Mouse (Mus musculus): ENCODE data around the gene Fam83f. TPM values are rescaled to one million over a fixed set of nuclear protein-coding genes. Genes with fewer than 3 reads are reported as not detected.

Gene Fam83f
- polyA plus RNA-seq, 1 experiment, result 1.1 TPM

GRCm38 (mm10) chr15:80704267-80704666 is 32.6 kb downstream of the Fam83f start:
- peak; percentile 69 to 80 for DNase-seq (ENCODE audit: low read depth in 1 of 2, low spot score in 2 of 2)
- Histone ChIP-seq H3K27me3 (ENCODE audit: control insufficient read depth, insufficient read depth, low read length) (no peaks in the 10 kb centered on the region), H3K4me3 (ENCODE audit: extremely low read depth, insufficient read depth, insufficient read length) (no peak overlapping the region), H3K27ac (ENCODE audit: insufficient read depth, low read length) (no peak overlapping the region), H3K36me3 (ENCODE audit: control insufficient read depth, insufficient read depth, low read length) (no peaks in the 10 kb centered on the region), H3K4me1 (ENCODE audit: control insufficient read depth, insufficient read depth, insufficient read length) (0 out of 2 replicates have a peak, but pooled peaks cover 3% of the 10 kb centered on the region)
- TF ChIP-seq POLR2A (IDR thresholded peaks at IDR 0.05; ENCODE audit: low read depth, low read length) (no peak), CTCF (IDR thresholded peaks at IDR 0.05; ENCODE audit: extremely low read depth, insufficient read depth, insufficient read length, insufficient replicate concordance) (peak; percentile 96)
- 10% methylated on average over 7 of the region's 7 CpGs for WGBS

- Histone ChIP-seq H3K36me3 (ENCODE audit: control insufficient read depth, insufficient read depth, low read length) (no peaks in the 10 kb centered on the region), H3K4me3 (ENCODE audit: extremely low read depth, insufficient read depth, insufficient read length) (peak overlapping the region; percentile 40), H3K27me3 (ENCODE audit: control insufficient read depth, insufficient read depth, low read length) (no peaks in the 10 kb centered on the region), H3K27ac (ENCODE audit: insufficient read depth, low read length) (no peak overlapping the region), H3K4me1 (ENCODE audit: control insufficient read depth, insufficient read depth, insufficient read length) (0 out of 2 replicates have a peak, but pooled peaks cover 3% of the 10 kb centered on the region)
- DNase-seq (ENCODE audit: low read depth in 1 of 2, low spot score in 2 of 2), result peak in 1 of 2 experiments; percentile 53
- TF ChIP-seq POLR2A (IDR thresholded peaks at IDR 0.05; ENCODE audit: low read depth, low read length) (no peak), CTCF (IDR thresholded peaks at IDR 0.05; ENCODE audit: extremely low read depth, insufficient read depth, insufficient read length, insufficient replicate concordance) (peak; percentile 78; the same call in 1 of the 2 replicates)
- WGBS, result 29% methylated on average over 18 of the region's 18 CpGs
These were observed 34.3 kb downstream of the Fam83f start for GRCm38 (mm10) chr15:80705828-80706549.

- TF ChIP-seq CTCF (IDR thresholded peaks at IDR 0.05; ENCODE audit: extremely low read depth, insufficient read depth, insufficient read length, insufficient replicate concordance) (no peak), POLR2A (IDR thresholded peaks at IDR 0.05; ENCODE audit: low read depth, low read length) (no peak)
- 13% methylated on average over 11 of the region's 11 CpGs for WGBS
- Histone ChIP-seq H3K4me1 (ENCODE audit: control insufficient read depth, insufficient read depth, insufficient read length) (peaks cover 3% of the 10 kb centered on the region; the same call in 1 of the 2 replicates), H3K4me3 (ENCODE audit: extremely low read depth, insufficient read depth, insufficient read length) (peak overlapping the region; percentile 40; the same call in 1 of the 2 replicates), H3K36me3 (ENCODE audit: control insufficient read depth, insufficient read depth, low read length) (no peaks in the 10 kb centered on the region), H3K27ac (ENCODE audit: insufficient read depth, low read length) (no peak overlapping the region), H3K27me3 (ENCODE audit: control insufficient read depth, insufficient read depth, low read length) (no peaks in the 10 kb centered on the region)
- DNase-seq (ENCODE audit: low read depth in 1 of 2, low spot score in 2 of 2), result no peak
These were observed 34.9 kb downstream of the Fam83f start for GRCm38 (mm10) chr15:80706596-80706995.

- no peak overlapping the region for H3K27ac ChIP-seq (ENCODE audit: insufficient read depth, low read length)
- H3K4me3 ChIP-seq (ENCODE audit: extremely low read depth, insufficient read depth, insufficient read length), result no peak overlapping the region
- WGBS, result 62% methylated on average over 8 of the region's 8 CpGs
These were observed 35.4 kb downstream of the Fam83f start for GRCm38 (mm10) chr15:80707088-80707487.

GRCm38 (mm10) chr15:80709593-80709992 is 37.9 kb downstream of the Fam83f start:
- Histone ChIP-seq H3K4me3 (ENCODE audit: extremely low read depth, insufficient read depth, insufficient read length) (no peak overlapping the region), H3K4me1 (ENCODE audit: control insufficient read depth, insufficient read depth, insufficient read length) (peaks cover 6% of the 10 kb centered on the region), H3K36me3 (ENCODE audit: control insufficient read depth, insufficient read depth, low read length) (no peaks in the 10 kb centered on the region), H3K27me3 (ENCODE audit: control insufficient read depth, insufficient read depth, low read length) (no peaks in the 10 kb centered on the region), H3K27ac (ENCODE audit: insufficient read depth, low read length) (no peak overlapping the region)
- TF ChIP-seq POLR2A (IDR thresholded peaks at IDR 0.05; ENCODE audit: low read depth, low read length) (no peak), CTCF (IDR thresholded peaks at IDR 0.05; ENCODE audit: extremely low read depth, insufficient read depth, insufficient read length, insufficient replicate concordance) (no peak)
- no peak for DNase-seq (ENCODE audit: low read depth in 1 of 2, low spot score in 2 of 2)
- WGBS, result 76% methylated on average over 6 of the region's 6 CpGs

More at GRCm38 (mm10) chr15:80707088-80707487, 35.4 kb downstream of the Fam83f start:
- peaks cover 4% of the 10 kb centered on the region for H3K4me1 ChIP-seq (ENCODE audit: control insufficient read depth, insufficient read depth, insufficient read length)
- DNase-seq (ENCODE audit: low read depth in 1 of 2, low spot score in 2 of 2), result no peak
- no peaks in the 10 kb centered on the region for H3K36me3 ChIP-seq (ENCODE audit: control insufficient read depth, insufficient read depth, low read length)
- TF ChIP-seq POLR2A (IDR thresholded peaks at IDR 0.05; ENCODE audit: low read depth, low read length) (no peak), CTCF (IDR thresholded peaks at IDR 0.05; ENCODE audit: extremely low read depth, insufficient read depth, insufficient read length, insufficient replicate concordance) (no peak)
- H3K27me3 ChIP-seq (ENCODE audit: control insufficient read depth, insufficient read depth, low read length), result no peaks in the 10 kb centered on the region

GRCm38 (mm10) chr15:80710257-80710607 is 38.6 kb downstream of the Fam83f start:
- peaks cover 6% of the 10 kb centered on the region for H3K4me1 ChIP-seq (ENCODE audit: control insufficient read depth, insufficient read depth, insufficient read length)
- no peak overlapping the region for H3K4me3 ChIP-seq (ENCODE audit: extremely low read depth, insufficient read depth, insufficient read length)
- 28% methylated on average over 5 of the region's 5 CpGs for WGBS
- no peaks in the 10 kb centered on the region for H3K27me3 ChIP-seq (ENCODE audit: control insufficient read depth, insufficient read depth, low read length)
- no peak for TF ChIP-seq POLR2A (IDR thresholded peaks at IDR 0.05; ENCODE audit: low read depth, low read length)
- no peak for TF ChIP-seq CTCF (IDR thresholded peaks at IDR 0.05; ENCODE audit: extremely low read depth, insufficient read depth, insufficient read length, insufficient replicate concordance)
- H3K36me3 ChIP-seq (ENCODE audit: control insufficient read depth, insufficient read depth, low read length), result no peaks in the 10 kb centered on the region
- H3K27ac ChIP-seq (ENCODE audit: insufficient read depth, low read length), result peak overlapping the region; percentile 87; the same call in 1 of the 2 replicates
- no peak for DNase-seq (ENCODE audit: low read depth in 1 of 2, low spot score in 2 of 2)
